Mouse (Mus musculus) liver, embryonic 14.5 days (tissue): Measurements from ENCODE around the gene Swt1. TPM values are rescaled to one million over a fixed set of nuclear protein-coding genes. Genes with fewer than 3 reads are reported as not detected.

ENCODE experiments used
- ATAC-seq: fragments of 200-750 bp; cut with Nextera tagmentation; 2 replicates; pipeline ENCODE4 v1.8.0; 2017; ENCODE audit warnings: moderate number of reproducible peaks, mild to moderate bottlenecking, moderate library complexity; ENCODE audit not compliant: insufficient read depth
- DNase-seq, 3 experiments: peaks; one replicate each; pipeline ENCODE4 v3.0.0-alpha.2; 2012 to 2013; ENCODE audit warnings: low read depth in 3 of 3, low spot score in 3 of 3
- H3K27ac ChIP-seq: fragments of 300-500 bp; sonication (generic); 2 replicates; pipeline ENCODE4 v1.5.1; 2014; ENCODE audit warnings: moderate library complexity, mild to moderate bottlenecking, control low read depth, inconsistent platforms
- H3K27me3 ChIP-seq: fragments of 300-500 bp; sonication (generic); 2 replicates; pipeline ENCODE4 v1.6.1; 2014; ENCODE audit warnings: mild to moderate bottlenecking, low read length, moderate library complexity; ENCODE audit not compliant: control insufficient read depth, insufficient read depth
- H3K36me3 ChIP-seq: fragments of 300-500 bp; sonication (generic); replicated peaks from 2 replicates; pipeline ENCODE4 v1.6.1; 2014; ENCODE audit warnings: low read depth; ENCODE audit not compliant: control insufficient read depth, insufficient read depth
- H3K4me1 ChIP-seq, 2 experiments: fragments of 200-500 bp in 1 of 2; fragments of 300-500 bp in 1 of 2; sonication (generic) in 1 of 2; replicated peaks; 2 replicates each; pipeline ENCODE4 v1.6.1; 2012 to 2014; ENCODE audit warnings: antibody characterized with exemption in 1 of 2, inconsistent platforms in 1 of 2, low read length in 1 of 2; ENCODE audit not compliant: control insufficient read depth in 2 of 2, insufficient read depth in 2 of 2
- H3K4me2 ChIP-seq: fragments of 300-500 bp; sonication (generic); 2 replicates; pipeline ENCODE4 v1.6.1; 2014; ENCODE audit warnings: low read depth, mild to moderate bottlenecking, control low read depth, moderate library complexity
- H3K4me3 ChIP-seq, 2 experiments: fragments of 200-500 bp in 1 of 2; fragments of 300-500 bp in 1 of 2; sonication (generic) in 1 of 2; 2 replicates each; pipeline ENCODE4 v1.5.1; 2012 to 2014; ENCODE audit warnings: low read depth in 2 of 2, low read length in 2 of 2, mild to moderate bottlenecking in 2 of 2, control low read depth in 1 of 2, inconsistent platforms in 1 of 2, moderate library complexity in 1 of 2; ENCODE audit not compliant: insufficient read depth in 1 of 2
- H3K9ac ChIP-seq: fragments of 300-500 bp; sonication (generic); replicated peaks from 2 replicates; pipeline ENCODE4 v1.6.1; 2014; ENCODE audit warnings: mild to moderate bottlenecking, control low read depth, moderate library complexity
- H3K9me3 ChIP-seq: fragments of 300-500 bp; sonication (generic); 2 replicates; pipeline ENCODE4 v1.6.1; 2016; ENCODE audit warnings: low read length, mixed read lengths; ENCODE audit not compliant: control insufficient read depth
- CTCF ChIP-seq: IDR thresholded peaks from 2 replicates; pipeline ENCODE4 v1.5.1; 2016; ENCODE audit warnings: antibody characterized with exemption, low read depth, control low read depth
- EP300 ChIP-seq: IDR thresholded peaks from 2 replicates; pipeline ENCODE4 v1.6.1; 2016; ENCODE audit warnings: antibody characterized with exemption, low read depth
- WGBS: fragments of 180-500 bp; shearing (Covaris S2); extraction: QIAGEN DNeasy Blood & Tissue Kit; methylation state at CpG from one replicate; pipeline ENCODE4 v1.1.7; 2014; ENCODE audit not compliant: insufficient replicate concordance; 5-methylcytosine and 5-hydroxymethylcytosine counted together
- polyA plus RNA-seq, 2 experiments: library from polyadenylated mRNA; depleted of rRNA in 1 of 2; stranded (reverse) in 1 of 2; unstranded in 1 of 2; fragments of >200 nt; fragmentation: Nextera tagmentation in 1 of 2; extraction: Ambion mirVana in 1 of 2; gene quantifications; 2 replicates each; pipeline versions ENCODE4 v1.2.1 to v1.2.3; 2012 to 2014

Gene Swt1
- polyA plus RNA-seq, 2 experiments: 9.7 to 19.7 TPM

DNA sequence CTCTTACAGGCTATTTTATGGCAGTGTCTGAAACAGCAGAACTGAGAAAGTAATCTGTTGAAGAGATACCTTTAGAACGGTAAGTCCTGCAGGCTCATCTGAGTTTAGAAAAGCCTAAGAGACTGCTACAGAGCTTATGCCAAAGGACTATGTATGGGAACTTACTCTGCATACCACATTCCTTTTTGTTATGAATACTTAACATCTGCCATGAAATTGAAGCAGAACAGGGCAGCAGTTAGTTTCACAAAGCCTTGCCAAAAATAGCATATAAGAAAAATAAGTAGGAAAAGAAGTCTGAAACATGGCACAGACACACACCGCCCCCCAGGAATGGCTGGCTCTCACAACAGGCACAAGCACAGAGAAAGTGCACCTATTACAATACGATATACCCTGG, 18.4 kb downstream of the Swt1 start:
- H3K27me3 ChIP-seq: no peaks in the 10 kb centered on the region
- no peaks in the 10 kb centered on the region; the same call in 1 of the 2 replicates for H3K36me3 ChIP-seq
- H3K9ac ChIP-seq: no peak overlapping the region
- H3K27ac ChIP-seq: no peak overlapping the region
- TF ChIP-seq EP300 (no peak), CTCF (no peak)
- no peak overlapping the region for H3K4me2 ChIP-seq
- H3K4me3 ChIP-seq: no peak overlapping the region
- ATAC-seq (no peak), DNase-seq (no peak)
- H3K9me3 ChIP-seq: no peaks in the 10 kb centered on the region
- no peaks in the 10 kb centered on the region for H3K4me1 ChIP-seq
- 87% methylated on average over 3 of the region's 3 CpGs for WGBS

DNA sequence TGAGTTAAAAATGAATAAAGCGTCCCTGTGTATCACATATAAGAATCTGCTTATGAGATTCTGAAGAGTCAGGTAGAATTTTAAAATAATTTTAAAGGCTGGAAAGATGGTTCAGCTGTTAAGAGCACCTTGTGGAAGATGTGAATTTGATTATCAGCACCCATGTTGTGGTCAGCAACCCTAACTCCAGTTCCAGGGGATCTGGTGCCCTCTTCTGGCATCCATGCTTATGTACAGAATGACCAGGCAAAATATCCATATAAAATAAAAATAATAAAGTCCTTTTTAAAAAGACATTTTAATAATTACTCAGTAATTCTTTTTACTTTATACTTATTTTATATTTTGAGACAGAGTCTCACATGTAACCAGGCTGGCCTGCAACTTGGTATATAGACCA, 38.2 kb downstream of the Swt1 start:
- H3K4me2 ChIP-seq: no peak overlapping the region
- H3K27me3 ChIP-seq: no peaks in the 10 kb centered on the region
- no peak for ATAC-seq
- H3K36me3 ChIP-seq: no peaks in the 10 kb centered on the region
- no peak overlapping the region for H3K4me3 ChIP-seq
- WGBS: 86% methylated on average over 1 of the region's 1 CpGs
- H3K4me1 ChIP-seq: no peaks in the 10 kb centered on the region
- H3K9ac ChIP-seq: no peak overlapping the region
- TF ChIP-seq EP300: no peak
- peak; percentile 52 for TF ChIP-seq CTCF
- no peaks in the 10 kb centered on the region for H3K9me3 ChIP-seq
- no peak for DNase-seq
- no peak overlapping the region for H3K27ac ChIP-seq

DNA sequence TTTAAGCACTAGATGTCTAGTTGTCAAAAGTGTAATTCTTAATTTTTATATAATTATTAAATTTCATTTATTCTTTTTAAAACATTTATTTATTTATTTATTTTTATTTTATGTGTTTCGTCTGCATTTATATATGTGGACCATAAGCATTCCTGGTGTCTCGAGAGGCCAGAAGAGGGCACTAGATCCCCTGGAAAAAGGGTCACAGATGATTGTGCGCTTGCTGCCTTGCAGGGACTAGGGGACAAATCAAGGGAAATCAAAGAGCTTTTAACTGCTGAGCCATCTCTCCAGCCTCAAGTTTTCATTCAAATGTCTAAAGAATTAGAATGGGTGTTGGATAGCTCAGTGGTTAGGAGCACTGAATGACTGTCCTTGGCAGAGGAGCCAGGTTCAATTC, 50.9 kb downstream of the Swt1 start:
- 81% methylated on average over 3 of the region's 3 CpGs for WGBS
- TF ChIP-seq CTCF: peak; percentile 37; the same call in 1 of the 2 replicates
- TF ChIP-seq EP300: no peak

DNA sequence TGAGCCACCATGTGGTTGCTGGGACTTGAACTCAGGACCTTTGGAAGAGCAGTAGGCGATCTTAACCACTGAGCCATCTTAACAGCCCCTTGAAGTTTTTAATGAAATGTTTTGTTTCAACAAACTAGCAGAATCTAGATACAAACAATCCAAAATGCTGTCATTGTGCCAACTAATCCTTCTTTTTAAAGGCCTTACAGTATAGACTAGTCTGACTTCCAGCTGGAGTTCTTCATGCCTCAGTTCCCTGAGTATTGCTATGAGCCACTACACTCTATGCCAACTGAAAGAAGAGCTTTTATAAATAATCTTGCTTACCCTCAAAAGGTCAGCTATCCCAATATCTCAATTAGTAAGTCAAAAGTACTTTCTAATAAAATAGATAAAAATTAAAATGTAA, 55.4 kb downstream of the Swt1 start:
- Histone ChIP-seq H3K27ac (no peak overlapping the region), H3K9ac (no peak overlapping the region), H3K36me3 (peaks cover 6% of the 10 kb centered on the region), H3K27me3 (no peaks in the 10 kb centered on the region), H3K9me3 (no peaks in the 10 kb centered on the region), H3K4me2 (no peak overlapping the region), H3K4me3 (no peak overlapping the region), H3K4me1 (no peaks in the 10 kb centered on the region)
- no peak for DNase-seq
- TF ChIP-seq CTCF (no peak), EP300 (no peak)
- no peak for ATAC-seq
- WGBS: 75% methylated on average over 1 of the region's 1 CpGs

More for the DNA sequence above, 50.9 kb downstream of the Swt1 start:
- Histone ChIP-seq H3K9me3 (no peaks in the 10 kb centered on the region), H3K4me1 (no peaks in the 10 kb centered on the region), H3K27me3 (no peaks in the 10 kb centered on the region), H3K9ac (no peak overlapping the region), H3K4me2 (no peak overlapping the region), H3K27ac (no peak overlapping the region), H3K36me3 (no peaks in the 10 kb centered on the region; the same call in 1 of the 2 replicates), H3K4me3 (no peak overlapping the region)
- DNase-seq (no peak), ATAC-seq (no peak)

DNA sequence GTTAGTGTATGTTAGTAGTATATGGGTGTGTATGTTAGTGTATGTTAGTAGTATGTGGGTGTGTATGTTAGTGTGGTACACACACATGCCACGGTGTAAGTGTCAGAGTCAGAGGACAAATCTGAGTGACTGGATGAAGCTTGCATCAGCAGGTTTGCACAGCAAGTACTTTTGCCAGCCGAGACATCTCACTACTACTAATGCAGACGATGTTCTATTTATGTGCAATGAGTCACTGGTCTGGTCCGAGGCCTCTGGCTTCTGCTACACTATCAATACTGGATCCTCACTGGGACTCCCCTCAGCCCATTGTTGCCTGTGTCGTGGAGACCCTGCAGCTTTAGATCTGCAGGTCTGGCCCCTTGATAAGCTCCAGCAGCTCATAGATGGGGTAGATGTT, 56.7 kb downstream of the Swt1 start:
- 72% methylated on average over 5 of the region's 5 CpGs for WGBS
- DNase-seq (no peak), ATAC-seq (no peak)
- Histone ChIP-seq H3K27me3 (no peaks in the 10 kb centered on the region), H3K36me3 (peaks cover 7% of the 10 kb centered on the region), H3K9ac (no peak overlapping the region), H3K4me3 (no peak overlapping the region), H3K4me1 (no peaks in the 10 kb centered on the region), H3K27ac (no peak overlapping the region), H3K4me2 (no peak overlapping the region), H3K9me3 (no peaks in the 10 kb centered on the region)
- TF ChIP-seq EP300 (no peak), CTCF (no peak)

DNA sequence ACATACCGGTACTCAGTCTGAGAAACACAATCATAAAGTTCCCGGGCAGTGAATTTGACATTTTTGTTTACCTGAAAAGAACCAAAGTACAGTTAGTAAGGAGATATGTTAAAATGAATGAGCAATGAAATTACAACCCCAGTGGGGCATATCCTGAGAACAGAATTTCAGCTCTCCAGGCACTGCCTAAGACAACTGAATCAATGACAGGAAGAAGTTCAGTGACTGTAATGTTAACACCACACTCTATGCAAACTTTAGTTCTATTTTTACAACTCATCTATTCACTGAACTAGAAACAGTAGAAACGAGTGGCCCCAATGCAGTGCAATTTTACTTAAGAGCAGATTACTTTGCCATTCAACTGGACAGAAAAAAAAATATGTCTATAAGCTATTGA, 57.7 kb downstream of the Swt1 start:
- H3K36me3 ChIP-seq: peaks cover 15% of the 10 kb centered on the region
- no peak overlapping the region for H3K27ac ChIP-seq
- no peaks in the 10 kb centered on the region for H3K9me3 ChIP-seq
- 77% methylated on average over 3 of the region's 3 CpGs for WGBS
- no peak overlapping the region for H3K9ac ChIP-seq
- ATAC-seq (no peak), DNase-seq (no peak)
- H3K4me3 ChIP-seq: no peak overlapping the region
- TF ChIP-seq EP300: no peak
- TF ChIP-seq CTCF: no peak
- no peaks in the 10 kb centered on the region for H3K27me3 ChIP-seq
- no peak overlapping the region for H3K4me2 ChIP-seq
- H3K4me1 ChIP-seq: no peaks in the 10 kb centered on the region
